Mouse (Mus musculus) heart, postnatal 0 days (tissue): Measurements from ENCODE around the gene Gimap1.

Experiments used
- CTCF ChIP-seq: IDR thresholded peaks from 2 replicates; pipeline ENCODE4 v1.5.1; 2016; ENCODE audit warnings: antibody characterized with exemption, control low read depth, low read depth
- EP300 ChIP-seq: IDR thresholded peaks from 2 replicates; pipeline ENCODE4 v1.6.1; 2016; ENCODE audit warnings: antibody characterized with exemption, low read depth

DNA sequence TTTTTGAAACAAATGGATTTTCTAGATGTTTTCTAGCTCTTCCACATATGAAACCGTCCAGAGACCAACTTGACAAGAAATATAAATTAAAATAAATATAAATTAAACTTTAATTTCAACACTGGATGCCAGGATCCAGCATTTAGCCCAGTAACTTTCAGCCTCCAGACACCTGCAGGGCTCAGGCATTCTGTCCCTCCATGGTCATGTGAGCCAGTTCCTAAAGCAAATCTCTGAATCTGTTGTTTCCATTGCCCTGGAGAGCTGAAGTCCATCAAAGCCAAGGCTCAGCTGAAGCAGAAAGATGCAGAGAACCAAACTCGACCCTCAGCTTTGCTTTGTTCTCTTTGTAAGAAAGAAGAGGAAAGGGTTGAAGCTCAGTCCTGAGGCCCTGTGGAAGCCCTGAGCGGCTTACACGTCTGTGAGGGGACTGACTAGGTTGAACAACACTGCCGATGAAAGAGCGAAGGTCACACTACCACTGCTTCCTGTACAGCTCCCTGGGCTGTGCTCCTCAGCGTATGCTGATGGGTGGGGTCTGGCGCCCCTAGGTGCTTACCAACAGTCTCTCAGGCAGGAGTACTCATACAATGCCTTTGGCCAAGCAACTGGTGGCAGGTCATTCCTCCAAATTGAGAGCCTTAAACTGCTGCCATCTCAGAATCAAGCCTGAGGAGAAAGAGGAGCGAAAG is 29.5 kb downstream of the Gimap1 start:
- TF ChIP-seq EP300 (no peak), CTCF (no peak)
